Mouse (Mus musculus): ENCODE data around the gene Rassf6. TPM values are rescaled to one million over a fixed set of nuclear protein-coding genes. Genes with fewer than 3 reads are reported as not detected.
A peak's percentile ranks its signal among the peaks of the same experiment; 100 is the strongest.

Gene Rassf6
- under 1 TPM in 1 of 2 experiments, not detected in 1; 0.38 TPM for total RNA-seq (2021)

GRCm38 (mm10) chr5:90640286-90641217, at the start of gene Rassf6:
Gene Rassf6, minus strand, starts transcription at chr5:90640657.
- intact Hi-C loops (cut with DNase I), result no loop called here

GRCm38 (mm10) chr5:90689426-90690128, 49.1 kb upstream of the Rassf6 start:
- intact Hi-C loops (cut with DNase I), result no loop called here
- DNase-seq, result peak; percentile 27 to 45

More at GRCm38 (mm10) chr5:90640286-90641217, at the start of gene Rassf6:
- DNase-seq, result no peak

GRCm38 (mm10) chr5:90687913-90688312, 47.5 kb upstream of the Rassf6 start:
- intact Hi-C loops (cut with DNase I), result no loop called here
- DNase-seq, result no peak

- intact Hi-C loops (cut with DNase I), result no loop called here
- no peak for DNase-seq
These were observed 44.5 kb upstream of the Rassf6 start for GRCm38 (mm10) chr5:90684994-90685393.

- intact Hi-C loops (cut with DNase I), result no loop called here
- DNase-seq, result no peak
These were observed 41.4 kb upstream of the Rassf6 start for GRCm38 (mm10) chr5:90681842-90682241.

GRCm38 (mm10) chr5:90677560-90677959, 37.1 kb upstream of the Rassf6 start:
- intact Hi-C loops (cut with DNase I), result no loop called here
- DNase-seq, result no peak

- intact Hi-C loops (cut with DNase I), result loop anchor here (1.0 to 5.0 kb wide), 5 partner anchors 110 to 645 kb away; partner anchors contain the start of gene Pf4
- DNase-seq, result no peak
These were observed 21.4 kb upstream of the Rassf6 start for GRCm38 (mm10) chr5:90661852-90662251.

GRCm38 (mm10) chr5:90661436-90661835, 21.0 kb upstream of the Rassf6 start:
- DNase-seq, result peak; percentile 70 to 83
- intact Hi-C loops (cut with DNase I), result loop anchor here (1.0 to 5.0 kb wide), 5 partner anchors 111 to 646 kb away; partner anchors contain the start of gene Pf4

GRCm38 (mm10) chr5:90660411-90660810, 20.0 kb upstream of the Rassf6 start:
- no peak for DNase-seq
- intact Hi-C loops (cut with DNase I), result loop anchor here (2.0 to 5.0 kb wide), 3 partner anchors 112 to 647 kb away; partner anchors contain the start of gene Pf4

- DNase-seq, result no peak
- intact Hi-C loops (cut with DNase I), result loop anchor here (10.0 kb wide), 1 partner anchor 372 kb away; no protein-coding TSS in a partner anchor
These were observed 16.2 kb upstream of the Rassf6 start for GRCm38 (mm10) chr5:90656681-90657080.

- no peak for DNase-seq
- intact Hi-C loops (cut with DNase I), result loop anchor here (10.0 kb wide), 1 partner anchor 371 kb away; no protein-coding TSS in a partner anchor
These were observed 15.4 kb upstream of the Rassf6 start for GRCm38 (mm10) chr5:90655891-90656290.

- intact Hi-C loops (cut with DNase I), result loop anchor here (5.0 to 10.0 kb wide), 2 partner anchors 247 to 370 kb away; no protein-coding TSS in a partner anchor
These were observed 14.3 kb upstream of the Rassf6 start for GRCm38 (mm10) chr5:90654798-90655197.

GRCm38 (mm10) chr5:90652724-90653123, 12.3 kb upstream of the Rassf6 start:
- peak; percentile 68 to 77 for DNase-seq
- intact Hi-C loops (cut with DNase I), result loop anchor here (2.0 to 10.0 kb wide), 4 partner anchors 52 to 450 kb away; no protein-coding TSS in a partner anchor

More at GRCm38 (mm10) chr5:90654798-90655197, 14.3 kb upstream of the Rassf6 start:
- DNase-seq, result no peak

- DNase-seq, result no peak
- intact Hi-C loops (cut with DNase I), result loop anchor here (5.0 to 10.0 kb wide), 2 partner anchors 243 to 366 kb away; no protein-coding TSS in a partner anchor
These were observed 10.2 kb upstream of the Rassf6 start for GRCm38 (mm10) chr5:90650466-90651150.

GRCm38 (mm10) chr5:90647473-90647872, 7.0 kb upstream of the Rassf6 start:
- DNase-seq, result no peak
- intact Hi-C loops (cut with DNase I), result no loop called here

- intact Hi-C loops (cut with DNase I), result no loop called here
- DNase-seq, result no peak
These were observed 5.9 kb upstream of the Rassf6 start for GRCm38 (mm10) chr5:90646398-90646797.

- no peak for DNase-seq
- intact Hi-C loops (cut with DNase I), result no loop called here
These were observed 5.1 kb upstream of the Rassf6 start for GRCm38 (mm10) chr5:90645579-90645978.

- no peak for DNase-seq
- intact Hi-C loops (cut with DNase I), result no loop called here
These were observed 757 bp upstream of the Rassf6 start for GRCm38 (mm10) chr5:90641218-90641610.

- no peak for DNase-seq
- intact Hi-C loops (cut with DNase I), result no loop called here
These were observed 5.6 kb downstream of the Rassf6 start for GRCm38 (mm10) chr5:90634885-90635284.

GRCm38 (mm10) chr5:90628530-90628929, 11.9 kb downstream of the Rassf6 start:
- intact Hi-C loops (cut with DNase I), result no loop called here
- DNase-seq, result no peak

All from heart, postnatal 10 days (tissue).